Mouse (Mus musculus) intestine, postnatal 0 days (tissue): ENCODE measurements around the gene Chst11. TPM values are rescaled to one million over a fixed set of nuclear protein-coding genes. Genes with fewer than 3 reads are reported as not detected.
"Not testable (repeated sequence)": the region's sequence is repeated elsewhere in the genome, so short reads cannot be mapped to it uniquely, and the experiment has no call there.

ENCODE experiments used
- ATAC-seq: fragments of 200-750 bp; cut with Nextera tagmentation; 2 replicates; pipeline ENCODE4 v1.8.0; 2017; ENCODE audit warnings: mild to moderate bottlenecking, moderate TSS enrichment, moderate library complexity
- H3K27ac ChIP-seq: fragments of 300-500 bp; sonication (generic); 2 replicates; pipeline ENCODE4 v1.5.1; 2014; ENCODE audit warnings: mild to moderate bottlenecking, low read depth, low read length, moderate library complexity
- H3K27me3 ChIP-seq: fragments of 300-500 bp; sonication (generic); replicated peaks from 2 replicates; pipeline ENCODE4 v1.6.1; 2014; ENCODE audit warnings: low read length, mixed read lengths; ENCODE audit not compliant: control insufficient read depth, insufficient read depth
- H3K36me3 ChIP-seq: fragments of 300-500 bp; sonication (generic); 2 replicates; pipeline ENCODE4 v1.6.1; 2014; ENCODE audit warnings: mild to moderate bottlenecking, moderate library complexity; ENCODE audit not compliant: control insufficient read depth, insufficient read depth
- H3K4me1 ChIP-seq: fragments of 300-500 bp; sonication (generic); replicated peaks from 2 replicates; pipeline ENCODE4 v1.6.1; 2014; ENCODE audit warnings: antibody characterized with exemption, low read length, mixed read lengths; ENCODE audit not compliant: control insufficient read depth, insufficient read depth
- H3K4me2 ChIP-seq: fragments of 300-500 bp; sonication (generic); replicated peaks from 2 replicates; pipeline ENCODE4 v1.6.1; 2014; ENCODE audit warnings: low read depth, mild to moderate bottlenecking, moderate library complexity
- H3K4me3 ChIP-seq: fragments of 300-500 bp; sonication (generic); 2 replicates; pipeline ENCODE4 v1.5.1; 2014; ENCODE audit warnings: low read depth, low read length
- H3K9ac ChIP-seq: fragments of 300-500 bp; sonication (generic); 2 replicates; pipeline ENCODE4 v1.6.1; 2014; ENCODE audit warnings: mild to moderate bottlenecking, low read depth, low read length
- H3K9me3 ChIP-seq: fragments of 300-500 bp; sonication (generic); 2 replicates; pipeline ENCODE4 v1.6.1; 2016; ENCODE audit warnings: mixed run types; ENCODE audit not compliant: control insufficient read depth
- CTCF ChIP-seq: sonication (generic); IDR thresholded peaks from 2 replicates; pipeline ENCODE4 v1.5.1; 2016; ENCODE audit warnings: low read depth, mild to moderate bottlenecking, control low read depth, antibody characterized with exemption, moderate library complexity
- WGBS: fragments of 180-500 bp; shearing (Covaris S2); extraction: QIAGEN DNeasy Blood & Tissue Kit; methylation state at CpG from one replicate; pipeline ENCODE4 v1.1.7; 2014; 5-methylcytosine and 5-hydroxymethylcytosine counted together
- polyA plus RNA-seq: library from polyadenylated mRNA; unstranded; fragments of >200 nt; fragmentation: Nextera tagmentation; extraction: Ambion mirVana; gene quantifications from 2 replicates; pipeline ENCODE4 v1.2.1, GENCODE M21; 2015

The Chst11 gene
- polyA plus RNA-seq, 1 experiment from 2014 or later: 0.50 TPM

DNA sequence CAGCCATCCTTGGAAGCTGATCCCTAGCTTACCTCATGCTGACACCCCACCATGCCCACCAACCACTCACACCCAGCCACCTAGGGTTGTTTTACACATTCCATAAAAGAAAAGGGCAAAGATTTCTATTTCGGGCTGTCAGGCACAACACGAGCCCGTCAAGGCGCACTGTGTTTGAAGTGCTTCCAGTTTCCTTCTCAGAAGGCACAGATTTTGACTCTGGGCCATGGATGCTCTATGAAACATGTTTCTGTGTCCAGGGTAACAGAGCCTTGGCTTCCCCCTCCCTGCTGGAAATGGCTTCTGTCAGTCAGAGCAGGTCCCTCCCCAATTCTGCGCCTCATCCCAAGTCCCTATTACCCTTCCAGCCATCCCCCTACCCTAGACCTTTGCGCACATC is 125.7 kb downstream of the Chst11 start:
- H3K9me3 ChIP-seq: no peaks in the 10 kb centered on the region
- H3K27ac ChIP-seq: no peak overlapping the region
- no peak for ATAC-seq
- no peak overlapping the region for H3K4me2 ChIP-seq
- WGBS: 89% methylated on average over 6 of the region's 6 CpGs
- TF ChIP-seq CTCF: no peak
- H3K36me3 ChIP-seq: no peaks in the 10 kb centered on the region
- 0 out of 2 replicates have a peak, but pooled peaks cover 6% of the 10 kb centered on the region for H3K4me1 ChIP-seq
- H3K27me3 ChIP-seq: no peaks in the 10 kb centered on the region
- H3K9ac ChIP-seq: no peak overlapping the region
- no peak overlapping the region for H3K4me3 ChIP-seq

DNA sequence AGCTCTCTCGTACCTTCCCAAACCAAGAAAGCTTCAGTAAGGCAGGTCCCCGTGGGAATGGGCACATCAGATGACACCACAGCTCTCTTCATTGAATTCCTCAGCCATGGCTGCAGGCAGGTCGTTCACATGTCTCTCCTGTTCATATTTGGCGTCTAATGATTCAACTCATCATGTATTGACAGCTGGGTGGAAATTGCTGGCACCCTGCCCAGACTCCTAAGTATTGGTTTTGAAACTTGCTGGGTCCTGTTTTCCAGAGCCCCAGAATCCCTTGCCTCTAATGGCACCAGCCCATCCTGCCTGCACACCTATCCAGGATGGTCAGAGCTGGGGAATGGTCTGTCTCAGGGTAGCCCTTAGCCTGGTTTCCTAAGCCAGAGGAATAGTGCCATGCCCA is 127.0 kb downstream of the Chst11 start:
- no peak overlapping the region for H3K9ac ChIP-seq
- 0 out of 2 replicates have a peak, but pooled peaks cover 6% of the 10 kb centered on the region for H3K4me1 ChIP-seq
- no peak for TF ChIP-seq CTCF
- H3K27me3 ChIP-seq: no peaks in the 10 kb centered on the region
- H3K9me3 ChIP-seq: no peaks in the 10 kb centered on the region
- H3K4me2 ChIP-seq: no peak overlapping the region
- no peak overlapping the region for H3K27ac ChIP-seq
- no peak for ATAC-seq
- H3K36me3 ChIP-seq: no peaks in the 10 kb centered on the region
- H3K4me3 ChIP-seq: no peak overlapping the region
- WGBS: 64% methylated on average over 4 of the region's 4 CpGs

- H3K27ac ChIP-seq: no peak overlapping the region
- no peak for ATAC-seq
- H3K9me3 ChIP-seq: no peaks in the 10 kb centered on the region
- H3K36me3 ChIP-seq: no peaks in the 10 kb centered on the region
- 0 out of 2 replicates have a peak, but pooled peaks cover 6% of the 10 kb centered on the region for H3K4me1 ChIP-seq
- H3K4me3 ChIP-seq: no peak overlapping the region
- no peak overlapping the region for H3K9ac ChIP-seq
- no peaks in the 10 kb centered on the region for H3K27me3 ChIP-seq
- WGBS: 88% methylated on average over 5 of the region's 5 CpGs
- no peak overlapping the region for H3K4me2 ChIP-seq
- TF ChIP-seq CTCF: no peak
Observed at GRCm38 (mm10) chr10:83114564-83114963, 129.3 kb downstream of the Chst11 start.

DNA sequence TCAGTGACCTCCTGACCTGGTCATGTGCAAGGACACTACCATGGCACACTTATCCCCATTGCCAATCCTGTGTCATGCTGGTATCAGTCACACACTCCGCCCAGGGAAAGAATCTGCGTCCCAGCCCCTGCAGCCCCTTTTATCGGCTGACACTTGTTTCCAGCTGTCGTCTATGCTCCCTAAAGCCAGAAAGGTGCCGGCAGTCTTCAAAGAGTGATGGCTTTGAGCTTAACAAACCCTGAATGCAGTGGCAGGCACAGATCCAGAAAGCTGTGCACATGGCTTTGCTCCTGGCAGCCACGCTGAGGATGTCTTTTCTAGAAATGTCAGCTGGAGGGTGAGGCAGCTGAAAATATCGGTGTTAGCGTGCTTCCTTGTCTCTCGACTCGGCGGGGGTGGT is 131.6 kb downstream of the Chst11 start:
- no peak for ATAC-seq
- no peaks in the 10 kb centered on the region for H3K27me3 ChIP-seq
- H3K27ac ChIP-seq: no peak overlapping the region
- H3K4me2 ChIP-seq: no peak overlapping the region
- TF ChIP-seq CTCF: no peak
- no peaks in the 10 kb centered on the region for H3K36me3 ChIP-seq
- WGBS: 44% methylated on average over 11 of the region's 11 CpGs
- no peak overlapping the region for H3K9ac ChIP-seq
- 0 out of 2 replicates have a peak, but pooled peaks cover 6% of the 10 kb centered on the region for H3K4me1 ChIP-seq
- no peaks in the 10 kb centered on the region for H3K9me3 ChIP-seq
- H3K4me3 ChIP-seq: no peak overlapping the region

- Histone ChIP-seq H3K9me3 (no peaks in the 10 kb centered on the region), H3K4me1 (0 out of 2 replicates have a peak, but pooled peaks cover 5% of the 10 kb centered on the region), H3K4me3 (no peak overlapping the region), H3K27me3 (no peaks in the 10 kb centered on the region), H3K36me3 (no peaks in the 10 kb centered on the region), H3K27ac (no peak overlapping the region), H3K9ac (no peak overlapping the region), H3K4me2 (no peak overlapping the region)
- no peak for ATAC-seq
- 92% methylated on average over 6 of the region's 6 CpGs for WGBS
- no peak for TF ChIP-seq CTCF
Observed at GRCm38 (mm10) chr10:83117851-83118250, 132.6 kb downstream of the Chst11 start.

GRCm38 (mm10) chr10:83118613-83119012 is 133.3 kb downstream of the Chst11 start:
- ATAC-seq: no peak
- H3K4me1 ChIP-seq: 0 out of 2 replicates have a peak, but pooled peaks cover 2% of the 10 kb centered on the region
- no peaks in the 10 kb centered on the region for H3K9me3 ChIP-seq
- no peaks in the 10 kb centered on the region for H3K27me3 ChIP-seq
- WGBS: 72% methylated on average over 3 of the region's 3 CpGs
- TF ChIP-seq CTCF: 0 out of 2 replicates have a peak, but pooled peaks have one; percentile 20
- no peak overlapping the region for H3K4me2 ChIP-seq
- no peak overlapping the region for H3K4me3 ChIP-seq
- H3K36me3 ChIP-seq: no peaks in the 10 kb centered on the region
- H3K9ac ChIP-seq: no peak overlapping the region
- no peak overlapping the region for H3K27ac ChIP-seq

- no peaks in the 10 kb centered on the region for H3K9me3 ChIP-seq
- H3K4me2 ChIP-seq: no peak overlapping the region
- ATAC-seq: no peak
- H3K27me3 ChIP-seq: no peaks in the 10 kb centered on the region
- H3K4me1 ChIP-seq: 0 out of 2 replicates have a peak, but pooled peaks cover 2% of the 10 kb centered on the region
- no peaks in the 10 kb centered on the region for H3K36me3 ChIP-seq
- H3K27ac ChIP-seq: no peak overlapping the region
- H3K4me3 ChIP-seq: no peak overlapping the region
- TF ChIP-seq CTCF: no peak
- 75% methylated on average over 10 of the region's 10 CpGs for WGBS
- no peak overlapping the region for H3K9ac ChIP-seq
Observed at GRCm38 (mm10) chr10:83119016-83119415, 133.7 kb downstream of the Chst11 start.

GRCm38 (mm10) chr10:83119461-83119860 is 134.2 kb downstream of the Chst11 start:
- H3K4me1 ChIP-seq, ATAC-seq, H3K9ac ChIP-seq, H3K9me3 ChIP-seq, H3K36me3 ChIP-seq, H3K27me3 ChIP-seq, H3K4me3 ChIP-seq, H3K4me2 ChIP-seq, H3K27ac ChIP-seq: not testable (repeated sequence)
- WGBS: 73% methylated on average over 8 of the region's 8 CpGs
